Mouse (Mus musculus): Measurements from ENCODE around the gene Pgm5. TPM values are rescaled to one million over a fixed set of nuclear protein-coding genes. Genes with fewer than 3 reads are reported as not detected.
A peak's percentile ranks its signal among the peaks of the same experiment; 100 is the strongest.

Pgm5 gene
- total RNA-seq, 4 experiments from 2014 or later = 5.0 to 6.8 (median 6.3) TPM

DNA sequence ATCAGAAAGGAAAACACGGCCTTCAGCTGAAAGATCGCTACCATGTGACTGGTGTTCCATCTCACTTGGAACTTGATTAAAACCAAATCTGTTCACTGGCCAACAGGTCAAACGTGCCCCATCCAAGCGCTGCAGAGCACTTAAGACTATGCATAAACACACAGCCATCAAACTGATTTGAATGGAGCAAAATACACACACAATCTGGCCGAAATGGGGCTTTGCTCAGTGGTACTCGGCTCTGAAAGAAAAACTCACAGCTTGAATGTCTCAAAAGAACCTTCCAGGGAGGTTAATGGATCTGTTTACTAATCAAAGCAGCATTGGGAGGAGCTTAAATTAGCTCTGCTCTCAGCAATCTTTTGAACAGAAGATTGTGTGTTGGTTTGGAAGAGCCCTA is 81.7 kb downstream of the Pgm5 start:
- no peak for DNase-seq (ENCODE audit: low spot score in 2 of 2)

GRCm38 (mm10) chr19:24770345-24770744 is 91.3 kb downstream of the Pgm5 start:
- no peak for DNase-seq (ENCODE audit: low spot score in 2 of 2)

DNA sequence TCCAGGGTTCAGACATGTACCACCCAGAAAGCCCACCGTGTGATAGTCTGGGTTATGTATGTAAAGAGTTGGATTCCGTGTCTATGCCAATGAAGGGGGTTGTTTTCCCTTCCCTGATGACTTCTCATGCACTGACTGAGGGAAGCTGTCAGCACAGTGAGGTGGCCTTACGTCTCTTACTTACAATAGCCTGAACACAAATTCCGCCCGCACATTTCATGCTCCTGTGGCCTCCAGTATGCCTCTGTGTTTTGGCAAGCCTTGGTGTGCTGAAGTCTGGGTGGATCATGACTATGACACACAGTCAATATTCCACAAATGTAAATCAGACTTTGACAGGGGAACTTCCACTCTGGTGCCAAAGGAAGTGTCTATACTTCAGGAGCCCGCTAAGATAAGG is 94.3 kb downstream of the Pgm5 start:
- no peak for DNase-seq (ENCODE audit: low spot score in 2 of 2)

DNA sequence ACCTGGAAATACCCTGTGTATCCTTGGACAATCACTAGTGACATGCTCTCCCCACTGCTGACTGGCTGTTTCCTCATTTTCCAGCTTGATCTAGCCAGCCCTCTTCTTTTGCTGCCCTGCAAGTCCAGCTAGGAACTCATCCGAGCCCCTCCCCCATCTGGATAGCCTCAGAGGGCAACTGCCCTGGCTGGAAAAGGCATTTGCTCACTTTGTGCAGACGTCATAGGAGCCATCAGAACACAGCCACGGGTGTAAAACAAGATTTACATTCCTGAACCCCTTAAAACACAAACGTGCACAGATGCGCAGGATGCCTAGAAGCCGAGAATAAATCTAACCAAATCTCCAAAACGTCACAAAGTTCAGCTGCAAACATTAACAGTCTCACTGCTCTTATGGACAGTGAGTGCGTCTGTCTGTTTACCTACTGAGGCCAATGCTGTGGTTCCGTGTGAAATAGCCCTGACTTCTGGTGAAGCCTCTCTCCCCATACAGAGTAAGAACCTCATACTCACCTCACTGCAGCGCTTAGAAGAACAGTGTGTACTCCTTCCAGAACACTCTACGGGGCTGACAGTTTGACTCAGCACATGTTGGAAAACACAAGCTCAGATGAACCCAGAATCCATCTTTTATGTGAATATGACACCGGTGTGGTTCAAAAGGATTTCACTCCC is 99.0 kb downstream of the Pgm5 start:
- no peak for DNase-seq (ENCODE audit: low spot score in 2 of 2)

DNA sequence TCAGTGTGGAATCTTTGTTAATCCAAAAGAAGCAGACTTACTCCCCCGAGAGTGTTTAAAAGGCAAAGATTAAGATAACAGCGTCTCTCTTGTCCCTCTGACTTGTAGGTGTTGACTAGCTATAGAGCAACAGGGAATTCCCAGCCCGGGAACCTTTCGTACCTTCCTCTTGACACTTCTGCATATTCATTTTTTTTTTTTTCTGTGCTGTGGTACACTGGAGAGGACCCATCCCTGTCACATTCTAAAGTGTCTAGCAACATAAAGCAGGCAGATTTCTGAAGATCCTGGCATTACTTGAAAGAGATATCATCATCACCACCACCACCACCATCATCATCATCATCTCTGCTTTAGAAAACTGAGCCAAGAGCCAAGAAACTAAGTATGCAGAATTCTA is 105.0 kb downstream of the Pgm5 start:
- DNase-seq (ENCODE audit: low spot score in 2 of 2) = no peak

DNA sequence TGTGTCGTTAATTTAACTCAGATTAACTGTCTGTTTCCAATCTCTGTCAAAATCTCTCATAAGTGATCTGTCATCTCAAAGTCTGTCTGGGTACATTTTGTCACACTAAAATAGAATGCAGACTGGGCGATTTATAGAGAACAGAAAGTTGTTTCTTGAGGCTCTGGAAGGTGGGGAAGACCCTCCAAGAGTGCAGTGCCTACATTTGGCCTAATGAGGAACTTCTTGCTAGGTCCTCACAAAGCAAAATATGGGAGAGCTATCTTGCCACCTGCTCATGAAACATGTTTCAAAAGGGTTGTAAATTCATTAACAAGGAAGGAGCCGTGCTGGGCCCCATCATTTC is 107.2 kb downstream of the Pgm5 start:
- no peak for DNase-seq (ENCODE audit: low spot score in 2 of 2)

- peak in 1 of 2 experiments; percentile 14 for DNase-seq (ENCODE audit: low spot score in 2 of 2)
Observed at GRCm38 (mm10) chr19:24753617-24754439, 107.8 kb downstream of the Pgm5 start.

- no peak for DNase-seq (ENCODE audit: low spot score in 2 of 2)
Observed at GRCm38 (mm10) chr19:24752873-24753538, 108.6 kb downstream of the Pgm5 start.

DNA sequence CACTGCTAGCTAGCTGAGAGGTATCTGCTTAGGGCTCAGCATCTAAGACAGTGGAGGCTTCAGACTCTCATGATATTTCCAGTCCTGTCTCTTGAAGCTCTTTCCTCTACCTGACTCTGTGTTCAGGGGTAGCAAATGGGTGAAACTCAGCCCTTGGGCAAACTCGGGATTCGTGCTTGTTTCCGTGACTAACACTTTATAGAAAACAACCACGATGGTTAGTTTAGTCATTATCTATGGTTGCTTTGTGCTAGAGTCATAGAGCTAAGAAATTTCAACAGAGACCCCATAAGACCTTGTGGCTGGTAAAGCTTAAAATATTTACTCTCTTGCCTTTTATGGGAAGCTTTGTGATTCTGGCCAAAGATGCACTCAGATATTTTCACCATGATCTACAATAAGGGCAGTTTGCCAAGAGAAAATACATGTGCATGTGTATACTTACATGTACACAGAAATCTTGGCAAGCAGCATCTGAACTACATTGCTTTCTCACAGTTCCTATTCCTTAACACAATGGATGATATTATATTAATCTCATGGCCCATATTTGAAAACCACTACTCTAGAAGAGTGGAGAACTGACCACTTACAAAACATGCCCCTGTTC is 115.3 kb downstream of the Pgm5 start:
- no peak for DNase-seq (ENCODE audit: low spot score in 2 of 2)

GRCm38 (mm10) chr19:24742606-24743005 is 119.0 kb downstream of the Pgm5 start:
- no peak for DNase-seq (ENCODE audit: low spot score in 2 of 2)

DNA sequence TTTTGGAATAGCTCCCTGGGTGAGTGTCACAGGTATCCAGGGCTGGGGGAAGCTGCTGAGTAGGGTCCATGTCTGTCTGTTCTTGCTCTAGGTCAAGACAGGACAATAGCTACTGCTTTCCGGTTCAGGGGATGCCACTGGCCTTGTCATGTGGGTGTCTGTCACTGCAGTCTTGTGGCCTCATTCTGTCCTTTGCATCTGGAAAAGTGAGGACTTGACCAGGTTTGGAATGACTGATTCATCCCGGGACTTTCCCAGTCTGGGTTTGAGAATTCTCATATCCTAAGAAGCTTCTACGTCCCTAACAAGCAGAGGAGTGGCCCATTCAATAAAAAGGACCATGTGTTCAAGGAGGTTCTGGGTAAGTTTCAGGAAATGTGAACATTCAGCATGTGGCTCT is 122.9 kb downstream of the Pgm5 start:
- no peak for DNase-seq (ENCODE audit: low spot score in 2 of 2)

DNA sequence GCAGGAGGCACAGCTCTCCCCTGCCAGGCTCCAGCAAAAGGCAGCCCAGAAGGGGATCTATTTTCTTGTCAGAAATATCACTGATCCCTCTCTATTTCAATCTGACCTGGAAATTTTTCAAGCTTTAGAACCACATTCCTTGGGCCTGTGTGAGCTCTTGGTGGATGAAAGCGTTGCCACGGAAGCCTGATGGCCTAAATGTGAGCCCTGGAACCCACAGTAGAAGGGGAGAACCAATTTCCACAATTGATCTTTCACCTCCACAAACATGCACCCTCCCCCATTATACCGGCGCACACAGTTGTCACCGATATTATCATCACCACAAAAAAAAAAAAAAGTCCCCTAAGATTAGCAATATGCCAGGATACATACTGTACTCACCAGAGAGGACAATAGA is 123.6 kb downstream of the Pgm5 start:
- no peak for DNase-seq (ENCODE audit: low spot score in 2 of 2)

- DNase-seq (ENCODE audit: low spot score in 2 of 2) = no peak
Observed at GRCm38 (mm10) chr19:24735484-24736128, 126.0 kb downstream of the Pgm5 start.

DNA sequence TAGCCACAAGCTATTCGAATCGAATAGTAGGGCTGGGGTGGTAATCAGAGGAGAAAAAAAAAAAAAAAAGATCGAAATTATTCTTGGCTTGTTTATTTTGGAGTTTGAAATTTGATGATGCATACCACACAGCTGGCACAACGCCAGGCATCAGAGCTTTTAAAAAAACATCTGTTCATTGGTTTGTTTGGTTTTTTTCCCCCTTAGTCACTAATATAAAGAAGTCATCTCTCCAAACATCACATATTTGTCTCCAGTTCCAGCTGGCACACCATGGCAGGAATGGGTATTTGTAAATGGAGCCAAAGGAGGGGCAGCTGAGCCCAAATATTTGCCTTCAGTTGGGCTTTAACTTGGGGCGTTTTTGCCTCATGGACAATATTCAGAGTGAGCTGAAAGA is 131.0 kb downstream of the Pgm5 start:
- DNase-seq (ENCODE audit: low spot score in 2 of 2) = peak in 1 of 2 experiments; percentile 11

GRCm38 (mm10) chr19:24724362-24724761 is 137.3 kb downstream of the Pgm5 start:
- peak in 1 of 2 experiments; percentile 8 for DNase-seq (ENCODE audit: low spot score in 2 of 2)

DNA sequence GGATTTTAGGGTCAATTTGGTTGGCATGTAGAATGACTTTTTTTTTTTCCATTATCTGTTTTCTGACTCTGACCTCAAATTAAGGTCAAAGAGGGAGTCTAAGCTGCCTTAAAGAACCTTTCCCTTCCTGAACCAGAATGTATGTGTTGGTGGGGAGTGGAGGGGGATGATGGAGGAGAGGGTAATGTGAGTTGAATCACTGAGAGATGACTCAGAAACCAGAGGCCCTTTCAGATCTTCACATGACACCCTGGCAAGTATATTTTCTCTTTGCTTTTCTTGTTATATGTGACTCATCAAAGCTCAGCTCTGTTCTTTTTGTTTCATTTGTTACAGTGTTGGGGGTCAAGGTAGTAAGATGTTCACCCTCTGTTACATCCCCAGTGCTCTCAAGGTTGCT is 141.2 kb downstream of the Pgm5 start:
- DNase-seq (ENCODE audit: low spot score in 2 of 2) = no peak

GRCm38 (mm10) chr19:24719504-24719903 is 142.2 kb downstream of the Pgm5 start:
- no peak for DNase-seq (ENCODE audit: low spot score in 2 of 2)

DNA sequence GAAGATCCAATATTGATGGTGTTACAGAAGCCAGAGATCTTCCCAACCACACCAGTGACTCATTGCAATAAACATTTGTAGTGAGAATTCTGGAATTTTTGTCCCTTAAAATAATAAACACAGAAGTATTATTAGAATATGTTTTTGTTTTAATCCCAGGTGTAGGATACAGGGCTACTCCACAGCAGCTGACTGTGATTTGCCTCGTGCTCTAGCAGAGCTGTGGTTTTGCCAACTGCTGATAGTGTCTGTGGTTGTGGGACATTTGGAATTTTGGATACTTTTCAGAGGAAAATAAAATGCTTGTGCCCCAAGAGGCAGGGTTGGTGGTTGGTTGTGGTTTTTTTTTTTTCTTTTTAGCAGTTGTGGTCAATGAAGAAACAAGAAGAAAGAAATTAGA is 143.6 kb downstream of the Pgm5 start:
- no peak for DNase-seq (ENCODE audit: low spot score in 2 of 2)

DNA sequence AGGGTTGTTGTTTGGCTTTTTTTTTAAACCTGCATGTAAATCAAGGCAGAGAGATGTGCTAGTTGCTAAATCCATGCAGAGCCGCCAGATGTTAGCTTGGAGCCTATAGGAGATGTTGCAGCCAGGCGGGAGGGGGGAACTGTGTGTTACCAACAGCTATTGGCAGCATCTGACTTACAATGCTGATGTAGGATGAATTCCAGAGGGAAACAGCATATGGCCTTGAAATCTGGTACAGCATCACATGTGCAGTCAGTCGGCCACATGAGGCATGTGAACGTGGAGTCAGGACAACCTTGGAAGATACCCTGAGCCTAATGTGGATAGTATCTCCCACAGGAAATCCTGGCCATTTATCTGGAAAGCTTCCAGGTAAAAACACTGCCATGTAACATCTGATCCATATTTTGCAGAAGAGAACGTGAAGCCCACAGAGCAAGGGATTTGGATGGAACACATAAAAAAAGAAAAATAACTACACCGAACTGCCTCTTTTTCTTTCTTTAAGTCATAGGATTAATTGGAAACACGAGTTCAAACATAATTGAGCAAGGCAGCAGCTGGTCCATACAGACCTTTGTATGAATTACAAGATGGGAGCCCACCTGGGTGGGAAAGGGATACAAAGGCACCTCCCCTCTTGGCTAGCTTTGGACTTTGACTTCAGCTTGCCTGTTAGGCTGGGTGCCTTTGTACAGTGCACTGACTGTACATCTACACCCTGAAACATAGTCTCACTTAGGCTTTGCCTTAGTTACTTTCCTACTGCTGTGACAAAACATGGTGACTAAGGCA is 145.2 kb downstream of the Pgm5 start:
- DNase-seq (ENCODE audit: low spot score in 2 of 2) = peak in 1 of 2 experiments; percentile 50

DNA sequence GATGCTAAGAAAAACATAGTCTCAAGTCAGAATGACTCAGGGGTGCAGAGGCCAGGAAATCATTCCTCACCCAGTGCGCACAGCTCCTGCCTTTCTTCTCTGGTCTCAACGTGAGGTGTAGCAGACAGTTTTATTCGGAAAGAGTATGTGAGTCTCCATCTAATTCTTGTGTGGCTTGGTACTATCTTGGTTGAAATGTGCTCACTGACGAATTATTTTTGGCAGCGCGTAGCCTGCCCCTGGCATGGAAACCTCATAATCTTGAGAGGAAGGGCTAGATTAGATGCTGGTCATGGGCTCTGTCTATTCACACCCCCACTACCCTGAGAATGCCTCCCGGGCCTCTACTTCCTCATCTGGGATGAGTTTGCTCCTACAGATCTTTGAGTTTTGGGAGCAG is 153.6 kb downstream of the Pgm5 start:
- DNase-seq (ENCODE audit: low spot score in 2 of 2) = no peak

All from left cerebral cortex, adult 8-10 months (tissue).